Mouse (Mus musculus) liver, embryonic 14.5 days (tissue): ENCODE results near the gene Fbxo41.

Source experiments
- CTCF ChIP-seq: IDR thresholded peaks from 2 replicates; pipeline ENCODE4 v1.5.1; 2016; ENCODE audit warnings: antibody characterized with exemption, low read depth, control low read depth
- EP300 ChIP-seq: IDR thresholded peaks from 2 replicates; pipeline ENCODE4 v1.6.1; 2016; ENCODE audit warnings: antibody characterized with exemption, low read depth

DNA sequence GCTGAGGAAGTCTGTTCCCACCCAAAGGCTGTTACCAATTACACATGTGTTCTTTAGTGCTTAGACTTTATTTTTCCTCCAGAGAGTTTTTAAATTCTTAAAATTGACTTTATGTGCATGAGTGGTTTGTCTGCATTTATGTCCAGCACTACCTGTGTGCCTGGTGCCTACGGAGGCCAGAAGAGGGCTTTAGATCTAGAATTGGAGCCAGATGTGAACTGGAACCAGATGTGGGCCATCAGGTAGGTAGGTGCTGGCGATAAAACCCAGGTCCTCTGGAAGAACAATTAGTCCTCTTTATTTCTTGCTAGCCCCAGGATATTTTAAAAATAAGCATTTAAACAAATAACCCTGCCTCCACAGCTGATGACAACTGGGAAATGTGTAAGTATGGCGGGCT lies 11.2 kb downstream of the Fbxo41 start:
- TF ChIP-seq CTCF (no peak), EP300 (no peak)
